Mouse (Mus musculus): Measurements from ENCODE around the gene Disc1.

GRCm38 (mm10) chr8:125049051-125049750 is 4.8 kb upstream of the Disc1 start:
- TF ChIP-seq CTCF (IDR thresholded peaks at IDR 0.05) (no peak), EP300 (IDR thresholded peaks at IDR 0.05) (no peak)
